Mouse (Mus musculus): Measurements from ENCODE around the gene Gm20878.
"Not testable (repeated sequence)": the region's sequence is repeated elsewhere in the genome, so short reads cannot be mapped to it uniquely, and the experiment has no call there.

Gene Gm20878

GRCm38 (mm10) chr4:41941272-41941671 lies at the start of gene Gm20878:
Gene Gm20878 (plus strand): TSS chr4:41941572.
- POLR2A ChIA-PET, CTCF ChIA-PET: not testable (repeated sequence)

DNA sequence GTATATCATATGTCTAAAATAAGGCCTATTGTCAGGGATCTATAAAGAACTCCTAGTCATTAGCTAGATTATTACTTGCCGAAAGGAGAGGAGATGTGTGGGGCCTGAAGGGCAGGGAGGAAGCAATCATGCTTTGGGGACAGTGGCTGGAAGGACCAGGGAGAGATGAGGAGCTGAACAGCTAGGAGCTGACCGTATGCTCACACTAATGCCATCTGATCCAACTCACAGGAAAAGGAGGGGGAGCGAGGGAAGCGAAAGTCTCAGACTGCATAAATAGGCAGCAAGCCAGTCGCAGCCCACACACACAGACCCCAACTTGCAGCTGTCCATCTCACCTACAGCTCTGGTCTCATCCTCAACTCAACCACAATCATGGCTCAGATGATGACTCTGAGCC lies 38.1 kb upstream of the Gm20878 start, which contains the start of gene Gm21541:
Gene Gm21541 (plus strand): TSS at position 301 of the 400 bp plus-strand sequence.
- POLR2A ChIA-PET, CTCF ChIA-PET: not testable (repeated sequence)

DNA sequence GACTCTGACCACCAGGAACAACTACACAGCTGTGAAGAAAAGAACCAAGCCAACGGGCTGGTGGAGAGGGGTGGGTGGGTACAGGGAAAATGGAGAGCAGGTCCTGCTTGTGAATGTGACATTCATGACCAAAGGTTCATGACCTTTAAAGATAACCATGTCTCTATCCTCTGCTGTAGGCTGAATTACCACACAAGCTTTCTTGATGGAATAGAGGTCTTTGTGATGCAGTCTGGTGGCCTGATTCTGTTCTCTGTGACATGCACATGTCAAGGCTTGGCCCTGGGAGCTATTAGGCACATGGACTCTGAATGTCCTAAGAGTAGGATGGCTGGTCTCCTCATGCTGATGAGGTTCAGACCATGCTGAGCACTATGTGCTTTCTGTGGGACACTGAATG lies 24.4 kb downstream of the Gm20878 start, which contains the start of gene Fam205a4:
Gene Fam205a4 (plus strand): TSS at position 301 of the 400 bp plus-strand sequence.
- POLR2A ChIA-PET, CTCF ChIA-PET: not testable (repeated sequence)
